Mouse (Mus musculus): ENCODE data around the gene Pld3.

DNA sequence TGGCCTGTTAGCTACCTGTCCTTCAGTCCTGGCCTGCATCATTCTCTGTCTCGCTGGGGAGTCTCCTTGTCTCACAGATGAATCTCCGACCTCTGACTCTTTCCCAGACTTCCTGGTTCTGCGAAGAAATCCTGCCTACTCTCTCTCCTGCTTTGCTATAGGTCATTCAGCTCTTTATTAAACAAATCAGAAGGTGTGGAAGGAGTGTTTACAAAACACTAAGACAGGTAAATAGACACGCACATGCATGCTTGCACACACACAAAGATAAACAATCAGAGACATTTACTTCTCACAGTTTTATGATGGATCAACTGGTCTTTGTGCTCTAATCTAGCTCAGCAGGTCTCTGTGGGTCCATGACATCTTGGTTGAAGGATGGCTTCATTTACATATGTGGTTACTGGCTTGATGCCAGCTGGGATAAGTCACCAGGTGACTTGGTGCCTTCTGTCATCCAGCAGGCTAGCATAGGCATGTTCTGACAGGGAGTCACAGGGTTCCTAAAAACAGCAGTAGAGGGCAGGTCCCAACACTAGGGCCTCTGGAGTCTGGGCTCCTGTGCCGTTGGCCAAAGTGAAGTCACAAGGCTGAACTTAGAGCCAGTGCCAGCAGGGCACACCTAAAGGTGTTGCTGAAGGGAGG is 16.7 kb upstream of the Pld3 start:
- TF ChIP-seq CTCF (conservative IDR thresholded peaks at IDR 0.05; ENCODE audit: low read length) (no peak), NANOG (IDR thresholded peaks at IDR 0.05; ENCODE audit: borderline replicate concordance, low read length) (no peak; the same call in 1 of the 2 replicates)
